Mouse (Mus musculus): ENCODE measurements around the gene Khdc4. TPM values are rescaled to one million over a fixed set of nuclear protein-coding genes. Genes with fewer than 3 reads are reported as not detected.

The Khdc4 gene
- 43.4 and 47.4 TPM in 2 replicates for total RNA-seq (2012; rRNA removed)
- 10 to 100 TPM in 1 of 2 experiments, not detected in 1; 71.0 TPM for polyA plus RNA-seq (2012; ENCODE audit: insufficient read depth in 1 of 2, insufficient read length in 2 of 2, low read depth in 1 of 2, low replicate concordance in 2 of 2, missing spikeins in 1 of 2)

- peak within 1 kb of the TSS; percentile 88 for H3K9ac ChIP-seq (ENCODE audit: control insufficient read depth, low read depth, low read length, poor library complexity, severe bottlenecking)
- no peaks in the 10 kb centered on the region for H3K9me3 ChIP-seq (replicated peaks; ENCODE audit: insufficient read depth, low read length)
- peaks cover 33% of the 10 kb centered on the region for H3K79me2 ChIP-seq (ENCODE audit: control insufficient read depth, insufficient read depth, low read length, poor library complexity)
- H3K36me3 ChIP-seq (ENCODE audit: control insufficient read depth in 1 of 2, insufficient read depth in 2 of 2, low read length in 2 of 2): peaks cover 28 to 31% of the 10 kb centered on the region in 2 experiments
- H3K4me3 ChIP-seq (ENCODE audit: control insufficient read depth in 1 of 2, insufficient read depth in 1 of 2, low read depth in 2 of 2, low read length in 2 of 2): peak within 1 kb of the TSS; percentile 78 to 97
- peak within 1 kb of the TSS; percentile 97 for H3K27ac ChIP-seq (ENCODE audit: control insufficient read depth, low read depth, low read length)
- H3K4me1 ChIP-seq (ENCODE audit: control insufficient read depth in 1 of 2, insufficient read depth in 2 of 2, low read length in 2 of 2): peaks cover 8 to 13% of the 10 kb centered on the region in 2 experiments
- H3K27me3 ChIP-seq (ENCODE audit: control insufficient read depth in 1 of 2, insufficient read depth in 2 of 2, low read length in 2 of 2): no peaks in the 10 kb centered on the region
- peak; percentile 100 for DNase-seq (ENCODE audit: low read depth, low spot score)
- peak; percentile 48 for TF ChIP-seq ETS1 (IDR thresholded peaks at IDR 0.05; ENCODE audit: low read depth, low read length)
- peak; percentile 58 for TF ChIP-seq NRF1 (IDR thresholded peaks at IDR 0.05; ENCODE audit: insufficient read depth, low read depth, low read length, poor library complexity, severe bottlenecking)
- TF ChIP-seq TBP (IDR thresholded peaks at IDR 0.05; ENCODE audit: low read depth, low read length): peak; percentile 95
- TF ChIP-seq POLR2AphosphoS2 (IDR thresholded peaks at IDR 0.05; ENCODE audit: low read length): peak; percentile 98; the same call in 1 of the 2 replicates
- TF ChIP-seq MAFK (IDR thresholded peaks at IDR 0.05; ENCODE audit: borderline replicate concordance, low read depth, low read length): no peak
- peak; percentile 96 for TF ChIP-seq ZMIZ1 (IDR thresholded peaks at IDR 0.05; ENCODE audit: low read depth, low read length)
- TF ChIP-seq CTCF (IDR thresholded peaks at IDR 0.05 in 2 of 3, conservative IDR thresholded peaks at IDR 0.05 in 1 of 3; ENCODE audit: control insufficient read depth in 1 of 3, insufficient read depth in 1 of 3, low read depth in 2 of 3, low read length in 3 of 3, poor library complexity in 1 of 3, severe bottlenecking in 1 of 3): 0 out of 6 replicates have a peak, but pooled peaks of 1 of the 3 experiments have one; percentile 13
- TF ChIP-seq CHD1 (IDR thresholded peaks at IDR 0.05; ENCODE audit: low read depth, low read length): no peak
- TF ChIP-seq MAZ (IDR thresholded peaks at IDR 0.05; ENCODE audit: low read depth, low read length): no peak; the same call in 1 of the 2 replicates
- TF ChIP-seq TAL1 (IDR thresholded peaks at IDR 0.05; ENCODE audit: low read length): no peak
- no peak for TF ChIP-seq RAD21 (IDR thresholded peaks at IDR 0.05; ENCODE audit: low read depth, low read length)
- TF ChIP-seq MXI1 (IDR thresholded peaks at IDR 0.05; ENCODE audit: low read depth, low read length): peak; percentile 99
- no peak for TF ChIP-seq ZKSCAN1 (IDR thresholded peaks at IDR 0.05; ENCODE audit: low read depth, low read length)
- peak; percentile 92 for TF ChIP-seq ELF1 (IDR thresholded peaks at IDR 0.05; ENCODE audit: low read depth, low read length)
- peak; percentile 98 for TF ChIP-seq HCFC1 (IDR thresholded peaks at IDR 0.05; ENCODE audit: low read depth, low read length)
- TF ChIP-seq KAT2A (conservative IDR thresholded peaks at IDR 0.05; ENCODE audit: low read depth, low read length): peak; percentile 90
- TF ChIP-seq ZC3H11A (IDR thresholded peaks at IDR 0.05; ENCODE audit: low read depth, low read length): no peak
- TF ChIP-seq CHD2 (IDR thresholded peaks at IDR 0.05; ENCODE audit: low read length): no peak
- TF ChIP-seq USF2 (IDR thresholded peaks at IDR 0.05; ENCODE audit: borderline replicate concordance in 1 of 2, insufficient read depth in 1 of 2, low read depth in 1 of 2, low read length in 2 of 2): no peak
- TF ChIP-seq ZNF384 (IDR thresholded peaks at IDR 0.05; ENCODE audit: low read depth, low read length): peak; percentile 56; the same call in 1 of the 2 replicates
- no peak for TF ChIP-seq MEF2A (IDR thresholded peaks at IDR 0.05; ENCODE audit: extremely low read depth, insufficient replicate concordance, low read depth, low read length, poor library complexity, severe bottlenecking)
- 0 out of 2 replicates have a peak, but pooled peaks have one; percentile 25 for TF ChIP-seq POLR2AphosphoS5 (IDR thresholded peaks at IDR 0.05; ENCODE audit: borderline replicate concordance, low read depth, low read length)
- TF ChIP-seq USF1 (IDR thresholded peaks at IDR 0.05; ENCODE audit: low read depth, low read length): peak; percentile 69
- peak; percentile 92 for TF ChIP-seq RCOR1 (IDR thresholded peaks at IDR 0.05; ENCODE audit: low read depth, low read length)
- peak; percentile 95 for TF ChIP-seq NELFE (IDR thresholded peaks at IDR 0.05; ENCODE audit: low read depth, low read length)
- TF ChIP-seq JUND (IDR thresholded peaks at IDR 0.05; ENCODE audit: low read depth, low read length): no peak
- peak; percentile 95 for TF ChIP-seq MYC (IDR thresholded peaks at IDR 0.05; ENCODE audit: low read depth, low read length)
- peak; percentile 93 to 97 for TF ChIP-seq POLR2A (IDR thresholded peaks at IDR 0.05; ENCODE audit: control insufficient read depth in 1 of 2, insufficient read depth in 1 of 2, low read depth in 1 of 2, low read length in 2 of 2, poor library complexity in 1 of 2)
- 0 out of 2 replicates have a peak, but pooled peaks have one; percentile 29 for TF ChIP-seq UBTF (IDR thresholded peaks at IDR 0.05; ENCODE audit: borderline replicate concordance, insufficient read depth, low read depth, low read length)
- TF ChIP-seq EP300 (IDR thresholded peaks at IDR 0.05; ENCODE audit: low read depth in 1 of 2, low read length in 2 of 2): no peak
- peak; percentile 90 for TF ChIP-seq MAX (IDR thresholded peaks at IDR 0.05; ENCODE audit: low read length)
- peak; percentile 57; the same call in 1 of the 2 replicates for TF ChIP-seq BHLHE40 (IDR thresholded peaks at IDR 0.05; ENCODE audit: borderline replicate concordance, low read depth, low read length)
- TF ChIP-seq SIN3A (IDR thresholded peaks at IDR 0.05; ENCODE audit: low read length): peak; percentile 96
- TF ChIP-seq SMC3 (IDR thresholded peaks at IDR 0.05; ENCODE audit: low read depth, low read length): no peak
Observed at GRCm38 (mm10) chr3:88684980-88685941, at the start of gene Khdc4. Gene Khdc4, plus strand, starts transcription at chr3:88685803.

Data from MEL (cell line).